Mouse (Mus musculus): ENCODE data around the gene R3hdm4. TPM values are rescaled to one million over a fixed set of nuclear protein-coding genes. Genes with fewer than 3 reads are reported as not detected.
"Not testable (repeated sequence)": the region's sequence is repeated elsewhere in the genome, so short reads cannot be mapped to it uniquely, and the experiment has no call there.

The R3hdm4 gene
- total and polyA plus RNA-seq, 2 experiments from 2014 or later: 58.4 to 107 TPM

DNA sequence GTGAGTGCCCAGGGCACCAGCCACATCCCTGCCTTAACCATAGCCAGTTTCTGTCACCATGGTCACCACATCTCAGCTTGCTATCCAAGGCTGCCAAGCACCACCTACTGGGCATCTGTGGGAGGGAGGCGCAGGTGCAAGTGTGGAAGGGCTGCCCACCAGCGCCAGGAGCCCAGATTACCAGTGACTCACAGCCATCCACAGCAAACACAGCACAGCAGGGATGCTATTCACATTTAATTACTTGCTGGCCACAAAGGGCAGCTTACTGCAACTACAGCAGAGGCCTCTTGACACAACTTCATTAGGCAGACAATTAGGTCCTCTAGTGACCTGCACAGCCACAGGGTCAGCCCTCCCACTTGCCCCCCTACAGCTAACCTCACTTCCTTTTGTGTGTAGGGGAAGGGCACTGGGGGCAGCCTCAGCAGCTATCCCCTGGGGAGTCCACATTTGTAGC lies 20.0 kb downstream of the R3hdm4 start:
- TF ChIP-seq EP300 (IDR thresholded peaks at IDR 0.05; ENCODE audit: low read depth) (no peak), CTCF (IDR thresholded peaks at IDR 0.05; ENCODE audit: low read depth) (peak; percentile 27)
- Histone ChIP-seq H3K27ac (ENCODE audit: low read depth) (no peak overlapping the region), H3K4me2 (ENCODE audit: low read depth, low read length) (no peak overlapping the region), H3K9me3 (replicated peaks; ENCODE audit: control insufficient read depth, low read length) (no peaks in the 10 kb centered on the region), H3K27me3 (ENCODE audit: control insufficient read depth, insufficient read depth, low read length) (no peaks in the 10 kb centered on the region), H3K4me3 (ENCODE audit: low read depth, low read length) (no peak overlapping the region), H3K9ac (replicated peaks; ENCODE audit: low read depth, low read length) (no peak overlapping the region), H3K36me3 (replicated peaks; ENCODE audit: control insufficient read depth, insufficient read depth, low read length) (peaks cover 71% of the 10 kb centered on the region), H3K4me1 (ENCODE audit: control insufficient read depth, insufficient read depth) (no peaks in the 10 kb centered on the region)
- DNase-seq (ENCODE audit: low spot score) (no peak), ATAC-seq (ENCODE audit: insufficient read depth, low read depth) (0 out of 2 replicates have a peak, but pooled peaks have one; percentile 28)
- WGBS: 66% methylated on average over 2 of the region's 2 CpGs

DNA sequence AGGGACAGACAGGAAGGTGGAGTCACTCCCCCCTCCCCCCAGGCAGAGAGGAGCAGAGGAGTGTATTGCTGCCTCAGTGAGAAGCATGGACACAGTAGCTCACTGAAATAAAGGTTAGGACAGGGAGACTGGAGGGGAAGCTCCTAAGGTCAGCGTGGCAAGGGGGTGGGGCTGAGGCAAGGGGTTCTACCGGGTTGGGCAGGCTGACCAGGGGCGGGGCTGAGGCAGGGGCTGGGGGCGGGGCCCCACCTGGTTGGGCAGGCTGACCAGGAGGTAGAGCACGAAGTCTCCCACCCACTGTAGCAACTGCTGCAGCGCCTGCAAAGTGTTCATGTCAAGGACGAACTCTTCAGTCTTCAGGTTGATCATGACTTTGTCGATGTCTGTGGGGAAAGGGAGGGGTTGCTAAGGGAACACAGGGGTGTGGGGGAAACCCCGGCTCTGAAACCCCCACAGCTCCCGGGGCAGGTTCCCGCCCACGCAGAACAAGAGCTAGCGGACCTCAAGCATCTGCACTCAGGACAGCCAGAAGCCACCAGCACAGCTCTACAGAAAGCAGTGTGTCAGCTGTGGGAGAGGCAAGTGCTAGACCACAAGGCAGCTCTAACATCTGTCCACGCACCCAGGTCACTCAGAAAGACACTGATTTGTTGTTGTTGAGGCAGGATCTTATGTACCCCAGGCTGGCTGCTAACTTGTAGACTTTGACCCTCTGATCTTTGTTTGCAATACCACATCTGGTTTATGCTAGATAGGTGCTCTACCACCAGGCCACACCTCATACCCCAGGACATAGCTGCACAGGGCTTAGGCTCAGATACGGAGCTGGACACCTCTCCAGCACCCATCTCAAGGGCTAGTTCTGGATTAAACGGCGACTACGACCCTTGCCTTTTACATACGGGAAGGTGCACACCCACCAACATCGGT lies 23.4 kb downstream of the R3hdm4 start:
- DNase-seq (ENCODE audit: low spot score) (no peak), ATAC-seq (ENCODE audit: insufficient read depth, low read depth) (no peak)
- H3K4me2 ChIP-seq (ENCODE audit: low read depth, low read length): no peak overlapping the region
- H3K9ac ChIP-seq (replicated peaks; ENCODE audit: low read depth, low read length): no peak overlapping the region
- no peaks in the 10 kb centered on the region for H3K4me1 ChIP-seq (ENCODE audit: control insufficient read depth, insufficient read depth)
- TF ChIP-seq EP300 (IDR thresholded peaks at IDR 0.05; ENCODE audit: low read depth) (no peak), CTCF (IDR thresholded peaks at IDR 0.05; ENCODE audit: low read depth) (no peak)
- no peaks in the 10 kb centered on the region for H3K9me3 ChIP-seq (replicated peaks; ENCODE audit: control insufficient read depth, low read length)
- no peak overlapping the region for H3K4me3 ChIP-seq (ENCODE audit: low read depth, low read length)
- H3K27ac ChIP-seq (ENCODE audit: low read depth): no peak overlapping the region
- H3K36me3 ChIP-seq (replicated peaks; ENCODE audit: control insufficient read depth, insufficient read depth, low read length): peaks cover 56% of the 10 kb centered on the region
- no peaks in the 10 kb centered on the region for H3K27me3 ChIP-seq (ENCODE audit: control insufficient read depth, insufficient read depth, low read length)
- WGBS: 67% methylated on average over 20 of the region's 20 CpGs

DNA sequence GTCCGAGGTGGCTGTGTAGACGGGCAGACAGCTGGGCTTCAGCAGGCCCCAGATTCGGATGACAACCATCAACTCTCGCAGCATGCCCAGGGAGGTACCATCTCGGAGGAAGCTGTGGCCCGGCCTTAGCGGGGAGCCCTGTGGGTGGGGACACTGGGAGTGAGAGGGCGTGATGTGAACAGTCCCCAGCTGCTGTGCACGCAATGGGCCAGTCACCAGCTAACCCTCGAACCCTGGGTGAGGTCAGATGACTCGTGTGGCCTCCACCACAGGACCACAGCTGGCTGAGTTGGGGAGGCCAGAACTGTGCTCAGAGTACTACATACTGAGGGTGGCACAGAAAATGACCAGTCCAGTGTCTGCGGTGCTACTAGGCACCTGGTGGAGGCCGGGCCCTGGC lies 24.2 kb downstream of the R3hdm4 start:
- Histone ChIP-seq H3K9me3 (replicated peaks; ENCODE audit: control insufficient read depth, low read length) (no peaks in the 10 kb centered on the region), H3K27ac (ENCODE audit: low read depth) (no peak overlapping the region), H3K4me2 (ENCODE audit: low read depth, low read length) (no peak overlapping the region), H3K4me1 (ENCODE audit: control insufficient read depth, insufficient read depth) (no peaks in the 10 kb centered on the region), H3K9ac (replicated peaks; ENCODE audit: low read depth, low read length) (no peak overlapping the region), H3K36me3 (replicated peaks; ENCODE audit: control insufficient read depth, insufficient read depth, low read length) (peaks cover 48% of the 10 kb centered on the region), H3K27me3 (ENCODE audit: control insufficient read depth, insufficient read depth, low read length) (no peaks in the 10 kb centered on the region), H3K4me3 (ENCODE audit: low read depth, low read length) (no peak overlapping the region)
- TF ChIP-seq CTCF (IDR thresholded peaks at IDR 0.05; ENCODE audit: low read depth) (no peak), EP300 (IDR thresholded peaks at IDR 0.05; ENCODE audit: low read depth) (no peak)
- DNase-seq (ENCODE audit: low spot score): no peak
- 93% methylated on average over 13 of the region's 13 CpGs for WGBS
- no peak for ATAC-seq (ENCODE audit: insufficient read depth, low read depth)

- peaks cover 48% of the 10 kb centered on the region for H3K36me3 ChIP-seq (replicated peaks; ENCODE audit: control insufficient read depth, insufficient read depth, low read length)
- WGBS: 91% methylated on average over 16 of the region's 16 CpGs
Observed at GRCm38 (mm10) chr10:79896306-79896705, 24.7 kb downstream of the R3hdm4 start.

DNA sequence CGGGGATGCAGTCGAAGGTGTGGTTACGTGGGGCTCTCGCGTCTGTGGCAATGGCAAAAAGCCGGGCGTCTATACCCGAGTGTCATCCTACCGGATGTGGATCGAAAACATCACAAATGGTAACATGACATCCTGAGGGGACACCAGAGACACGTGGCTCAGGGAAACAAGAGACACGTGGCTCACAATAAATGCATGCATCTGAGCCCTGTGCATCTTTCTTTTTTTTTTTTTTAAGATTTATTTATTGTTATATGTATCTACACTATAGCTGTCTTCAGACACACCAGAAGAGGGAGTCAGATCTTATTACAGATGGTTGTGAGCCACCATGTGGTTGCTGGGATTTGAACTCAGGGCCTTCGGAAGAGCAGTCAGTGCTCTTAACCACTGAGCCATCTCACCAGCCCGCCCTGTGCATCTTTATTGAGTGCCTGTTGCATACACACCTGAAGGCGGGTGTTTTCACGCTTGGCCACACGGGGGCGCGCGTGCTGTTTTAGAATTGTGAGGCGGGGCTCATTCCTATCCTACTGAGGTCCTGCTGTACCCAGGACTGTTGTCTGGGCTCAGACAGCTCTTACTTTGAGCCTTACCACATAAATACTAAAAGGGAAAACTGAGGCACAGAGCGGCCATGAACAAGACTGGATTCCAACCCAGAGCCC lies 28.4 kb downstream of the R3hdm4 start:
- H3K9me3 ChIP-seq (replicated peaks; ENCODE audit: control insufficient read depth, low read length); H3K27ac ChIP-seq (ENCODE audit: low read depth); H3K4me3 ChIP-seq (ENCODE audit: low read depth, low read length); H3K9ac ChIP-seq (replicated peaks; ENCODE audit: low read depth, low read length); DNase-seq (ENCODE audit: low spot score); H3K4me2 ChIP-seq (ENCODE audit: low read depth, low read length); H3K4me1 ChIP-seq (ENCODE audit: control insufficient read depth, insufficient read depth); H3K27me3 ChIP-seq (ENCODE audit: control insufficient read depth, insufficient read depth, low read length): not testable (repeated sequence)
- 42% methylated on average over 22 of the region's 22 CpGs for whole genome bisulfite sequencing
- TF ChIP-seq CTCF (IDR thresholded peaks at IDR 0.05; ENCODE audit: low read depth): peak; percentile 75
- ATAC-seq (ENCODE audit: insufficient read depth, low read depth): peak; percentile 64; the same call in 1 of the 2 replicates
- H3K36me3 ChIP-seq (replicated peaks; ENCODE audit: control insufficient read depth, insufficient read depth, low read length): peaks cover 24% of the 10 kb centered on the region

More at GRCm38 (mm10) chr10:79896306-79896705, 24.7 kb downstream of the R3hdm4 start:
- no peaks in the 10 kb centered on the region for H3K27me3 ChIP-seq (ENCODE audit: control insufficient read depth, insufficient read depth, low read length)
- DNase-seq (ENCODE audit: low spot score) (no peak), ATAC-seq (ENCODE audit: insufficient read depth, low read depth) (no peak)
- H3K4me3 ChIP-seq (ENCODE audit: low read depth, low read length): no peak overlapping the region
- no peak for TF ChIP-seq EP300 (IDR thresholded peaks at IDR 0.05; ENCODE audit: low read depth)
- no peak for TF ChIP-seq CTCF (IDR thresholded peaks at IDR 0.05; ENCODE audit: low read depth)
- no peak overlapping the region for H3K4me2 ChIP-seq (ENCODE audit: low read depth, low read length)
- no peak overlapping the region for H3K9ac ChIP-seq (replicated peaks; ENCODE audit: low read depth, low read length)
- H3K27ac ChIP-seq (ENCODE audit: low read depth): no peak overlapping the region
- H3K9me3 ChIP-seq (replicated peaks; ENCODE audit: control insufficient read depth, low read length): no peaks in the 10 kb centered on the region
- H3K4me1 ChIP-seq (ENCODE audit: control insufficient read depth, insufficient read depth): no peaks in the 10 kb centered on the region
